Mouse (Mus musculus) thymus, postnatal 10 days (tissue): ENCODE data around the gene Capn1.

Source experiments
- DNase-seq, 2 experiments: peaks; one replicate each; pipeline ENCODE4 v3.0.0; 2021; ENCODE audit warnings: low spot score in 2 of 2

Capn1 gene

DNA sequence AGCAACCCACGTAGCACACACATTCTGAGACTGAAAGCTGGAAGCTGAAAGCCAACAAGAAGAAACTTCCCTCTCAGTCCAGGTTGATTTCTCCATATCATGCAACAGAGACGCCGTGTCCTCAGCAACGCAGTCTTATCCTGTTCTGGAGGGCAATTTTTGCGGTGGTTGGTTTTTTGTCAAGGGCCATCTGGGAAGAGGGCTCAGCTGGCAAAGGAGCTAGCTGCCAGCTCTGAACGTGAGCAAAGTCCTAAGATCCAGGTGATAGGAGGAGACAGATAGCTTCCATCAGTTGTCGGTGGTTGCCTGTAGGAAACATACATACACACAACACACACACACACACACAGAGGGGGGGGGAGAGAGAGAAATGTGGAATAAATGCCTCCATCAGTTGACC lies 22.6 kb upstream of the Capn1 start:
- no peak for DNase-seq

DNA sequence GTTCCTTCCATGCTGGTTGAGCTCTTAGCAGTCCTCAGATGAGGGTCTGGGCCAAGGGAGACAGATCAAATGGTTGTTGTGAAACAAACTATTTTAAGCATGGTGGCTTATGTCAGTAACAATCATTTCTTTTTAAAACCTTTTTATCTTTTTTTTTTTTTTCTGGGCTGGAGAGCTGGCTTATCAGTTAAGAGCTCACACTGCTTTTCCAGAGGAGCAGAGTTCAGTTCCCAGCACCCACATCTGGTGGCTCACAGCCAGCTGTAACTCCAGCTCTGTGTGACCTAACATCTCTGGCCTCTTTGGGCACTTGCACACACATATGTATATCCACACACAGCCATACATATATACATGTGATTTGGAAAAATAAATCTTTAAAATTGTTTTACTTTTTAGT lies 22.0 kb upstream of the Capn1 start:
- DNase-seq = no peak

DNA sequence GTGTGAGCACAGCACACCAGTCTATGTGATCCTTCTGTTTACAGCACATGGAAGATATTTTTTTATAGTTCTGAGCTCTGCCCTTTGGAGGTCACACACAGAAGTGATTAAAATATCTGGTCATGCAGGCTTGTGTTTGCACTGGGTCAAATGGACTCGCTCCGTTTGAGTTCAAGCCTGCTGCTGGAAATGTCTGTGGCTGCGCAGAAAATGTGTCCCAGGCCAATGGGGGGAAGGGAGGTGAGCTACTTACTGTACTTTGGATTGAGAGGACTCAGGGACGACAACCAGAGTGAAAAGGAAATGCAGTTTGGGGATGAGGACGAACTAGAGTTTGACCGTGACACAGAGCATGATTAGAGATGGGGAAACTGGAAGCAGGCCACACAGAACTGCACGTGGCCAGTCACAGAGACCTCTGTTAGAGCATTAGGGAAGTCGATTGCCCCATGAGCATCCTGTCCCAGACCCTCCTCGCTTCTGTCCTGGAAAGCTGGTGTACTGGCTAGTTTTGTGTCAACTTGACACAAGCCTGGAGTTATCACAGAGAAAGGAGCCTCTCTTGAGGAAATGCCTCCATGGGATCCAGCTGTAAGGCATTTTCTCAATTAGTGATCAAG lies 20.4 kb upstream of the Capn1 start:
- DNase-seq = no peak

DNA sequence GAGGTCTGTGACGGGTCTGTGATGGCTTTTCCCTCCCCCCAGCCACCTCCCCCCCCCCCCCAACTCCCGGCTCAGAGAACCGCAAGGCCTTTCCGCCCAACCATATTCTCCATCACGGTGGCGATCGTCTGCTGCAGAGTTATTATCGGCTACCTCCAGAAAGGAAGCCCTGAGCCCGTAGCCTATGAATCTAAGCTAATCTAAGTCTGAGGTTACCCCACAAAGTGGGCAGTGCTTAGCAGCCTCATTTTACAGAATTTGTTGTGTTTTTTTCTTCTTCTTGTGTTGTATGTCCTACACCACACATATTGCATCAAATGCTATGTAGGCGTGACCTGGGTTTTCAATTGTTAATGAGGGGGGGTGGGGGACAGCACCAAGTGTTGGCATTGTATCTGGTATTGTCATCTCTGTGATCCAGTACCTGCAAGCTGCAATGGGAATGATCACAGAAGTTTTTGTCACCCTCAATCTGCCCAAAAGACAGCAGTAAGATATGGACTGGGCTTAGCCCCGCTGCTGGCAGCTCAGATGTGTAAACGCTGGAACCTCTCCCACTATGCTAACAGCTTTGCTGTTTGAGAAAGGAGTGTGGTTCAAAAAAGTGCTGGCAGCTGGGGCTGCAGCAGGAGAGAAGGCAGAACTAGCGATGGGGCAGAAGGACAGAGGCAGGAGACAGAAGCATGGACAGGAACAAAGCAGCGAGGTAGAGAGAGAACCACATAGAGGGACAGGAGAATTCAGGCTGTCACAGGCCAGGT lies 15.0 kb upstream of the Capn1 start:
- no peak for DNase-seq

DNA sequence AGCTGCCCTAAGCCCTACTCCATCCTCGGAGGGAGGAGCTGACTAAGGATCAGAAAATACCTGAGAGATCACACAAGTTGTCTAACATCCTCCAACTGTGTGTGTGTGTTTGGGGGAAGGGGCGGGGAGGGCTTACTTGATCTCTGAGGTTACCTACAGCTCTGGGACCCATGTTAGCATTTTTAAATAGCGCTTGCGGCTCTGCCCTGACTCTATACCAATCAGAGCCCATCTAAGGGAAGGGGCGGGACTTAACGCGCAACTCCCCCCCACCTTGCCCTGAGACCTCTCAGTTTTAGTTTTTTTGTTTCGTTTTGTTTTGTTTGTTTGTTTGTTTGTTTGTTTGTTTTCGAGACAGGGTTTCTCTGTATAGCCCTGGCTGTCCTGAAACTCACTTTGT lies 13.7 kb upstream of the Capn1 start:
- DNase-seq = no peak

DNA sequence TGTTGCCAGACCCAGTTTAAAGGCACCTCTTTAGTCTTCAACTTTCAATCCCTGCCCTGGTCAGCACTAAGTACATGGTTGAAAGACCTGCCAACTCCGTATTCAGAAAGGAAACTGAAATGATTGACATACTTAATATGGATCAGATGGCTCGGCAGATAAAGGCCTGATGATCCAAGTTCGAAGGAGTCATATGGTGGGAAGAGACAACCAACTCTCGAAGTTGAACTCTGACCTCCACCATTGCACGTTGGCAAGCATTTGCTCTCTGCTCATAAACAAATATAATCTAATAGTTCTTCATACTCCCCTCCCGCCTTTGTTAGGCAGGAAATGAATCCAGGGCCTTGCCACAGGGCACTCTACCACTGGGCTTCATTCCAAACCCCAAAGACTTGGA lies 13.3 kb upstream of the Capn1 start:
- DNase-seq = no peak

DNA sequence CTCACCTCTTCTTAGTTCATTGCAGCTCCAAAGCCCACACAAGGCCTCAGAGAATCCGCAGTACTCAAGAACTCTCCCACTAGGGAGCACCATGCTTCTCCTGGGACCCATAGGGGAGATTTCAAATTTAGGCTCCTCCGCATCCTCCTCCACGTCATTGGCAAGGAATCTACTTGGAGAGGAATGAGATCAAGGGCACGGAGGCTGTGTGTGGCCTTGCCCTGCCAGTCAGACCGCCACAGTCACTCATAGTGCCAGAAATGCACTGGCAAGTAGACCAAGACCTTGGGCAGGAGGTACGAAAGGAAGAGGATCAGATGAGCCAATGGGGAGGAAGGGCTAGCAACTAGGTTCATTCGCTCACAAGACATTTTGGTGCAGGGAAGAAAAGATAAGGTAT lies 8.2 kb upstream of the Capn1 start:
- DNase-seq = no peak

DNA sequence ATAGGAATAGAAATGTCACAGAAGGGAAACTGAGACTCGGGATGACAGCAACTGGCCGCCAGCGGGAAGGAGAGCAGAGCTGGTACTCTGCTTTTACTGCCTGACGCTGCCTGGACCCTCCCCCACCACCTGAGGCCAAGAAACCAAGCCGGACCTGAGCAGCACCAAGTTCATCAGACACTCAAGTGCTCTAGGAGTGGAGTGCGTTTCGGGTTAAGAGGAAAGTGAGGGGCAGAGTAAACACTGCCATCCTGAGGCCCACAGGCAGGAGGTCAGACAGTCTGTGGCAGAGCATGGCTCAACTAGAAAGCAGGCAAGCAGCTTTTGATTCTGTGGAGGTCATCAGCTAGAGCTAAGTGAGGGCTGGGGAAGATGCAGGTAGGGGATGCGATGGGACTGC lies 7.4 kb upstream of the Capn1 start:
- no peak for DNase-seq

DNA sequence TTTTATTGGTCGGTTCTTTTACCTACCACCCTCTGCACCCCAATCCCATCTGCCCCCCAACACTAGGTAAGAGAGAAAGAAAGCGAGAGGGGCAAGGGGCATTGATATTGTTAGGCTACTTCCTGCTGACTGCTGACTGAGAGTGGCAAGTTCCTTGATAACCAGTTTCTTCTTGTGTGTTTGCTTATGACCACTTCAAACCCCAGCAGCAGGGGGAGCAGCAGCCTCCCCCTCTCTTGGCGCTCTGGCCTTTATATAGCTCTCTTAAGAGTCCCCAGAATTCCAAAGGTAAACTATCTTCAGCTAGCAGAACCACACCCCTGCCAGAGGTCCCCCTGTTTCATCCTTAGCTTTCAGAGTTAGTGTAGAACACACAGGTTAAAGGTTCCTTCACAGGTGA lies 4.6 kb upstream of the Capn1 start:
- no peak for DNase-seq

DNA sequence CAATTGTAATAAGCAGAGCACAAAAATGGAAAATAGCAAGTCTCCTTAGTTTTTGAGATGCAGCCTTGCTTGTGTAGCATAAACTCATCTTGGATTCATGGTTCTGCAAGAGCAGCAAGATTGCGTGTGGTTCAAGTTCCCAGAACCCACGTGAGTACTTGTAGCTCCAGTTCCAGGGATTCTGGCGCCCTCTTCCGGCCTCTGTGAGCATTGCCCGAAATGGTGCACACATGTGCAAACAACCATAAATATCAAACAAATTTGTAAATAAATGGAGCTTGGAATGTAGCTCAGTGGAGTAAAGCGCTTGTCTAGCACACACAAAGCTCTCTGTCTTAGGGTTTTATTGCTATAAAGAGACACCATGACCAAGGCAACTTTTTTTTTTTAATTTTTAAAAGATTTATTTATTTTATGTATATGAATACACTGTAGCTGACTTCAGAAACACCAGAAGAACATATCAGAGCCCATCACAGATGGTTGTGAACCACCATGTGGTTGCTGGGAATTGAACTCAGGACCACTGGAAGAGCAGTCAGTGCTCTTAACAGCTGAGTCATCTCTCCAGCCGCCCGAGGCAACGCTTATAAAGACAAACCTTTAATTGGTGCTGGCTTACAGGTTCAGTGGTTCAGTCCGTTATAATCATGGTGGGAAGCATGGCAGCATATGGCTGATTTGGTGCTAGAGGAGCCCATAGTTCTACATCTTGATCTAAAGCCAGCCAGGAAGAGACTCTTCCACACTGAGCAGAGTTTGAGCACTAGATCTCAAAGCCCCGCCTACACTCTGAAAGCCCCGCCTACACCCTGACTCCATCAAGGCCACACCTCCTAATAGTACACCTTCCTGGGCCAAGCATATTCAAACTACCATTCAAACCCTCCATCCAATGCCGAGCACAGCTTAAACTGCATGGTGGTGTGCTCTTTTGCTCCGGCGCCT lies 2.7 kb upstream of the Capn1 start:
- peak; percentile 75 to 88 for DNase-seq

DNA sequence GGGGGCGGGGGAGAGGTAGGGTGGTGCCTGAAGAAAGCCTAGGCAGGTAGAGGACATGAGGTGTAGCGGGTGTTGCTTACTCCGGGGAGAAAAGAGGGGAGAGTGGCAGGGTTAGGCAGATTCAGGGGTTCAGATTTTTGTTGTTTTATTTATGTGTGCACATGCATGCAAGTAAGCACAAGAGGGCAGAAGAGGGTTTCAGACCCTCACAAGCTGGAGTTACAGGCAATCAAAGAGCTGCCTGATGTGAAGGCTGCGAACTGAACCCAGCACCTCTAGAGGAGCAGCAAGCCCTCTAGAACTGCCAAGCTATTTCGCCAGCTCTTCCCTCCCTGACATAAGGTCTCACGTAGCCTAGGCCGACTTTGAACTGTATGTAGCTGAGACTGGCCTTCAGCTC lies 835 bp upstream of the Capn1 start:
- DNase-seq = no peak

DNA sequence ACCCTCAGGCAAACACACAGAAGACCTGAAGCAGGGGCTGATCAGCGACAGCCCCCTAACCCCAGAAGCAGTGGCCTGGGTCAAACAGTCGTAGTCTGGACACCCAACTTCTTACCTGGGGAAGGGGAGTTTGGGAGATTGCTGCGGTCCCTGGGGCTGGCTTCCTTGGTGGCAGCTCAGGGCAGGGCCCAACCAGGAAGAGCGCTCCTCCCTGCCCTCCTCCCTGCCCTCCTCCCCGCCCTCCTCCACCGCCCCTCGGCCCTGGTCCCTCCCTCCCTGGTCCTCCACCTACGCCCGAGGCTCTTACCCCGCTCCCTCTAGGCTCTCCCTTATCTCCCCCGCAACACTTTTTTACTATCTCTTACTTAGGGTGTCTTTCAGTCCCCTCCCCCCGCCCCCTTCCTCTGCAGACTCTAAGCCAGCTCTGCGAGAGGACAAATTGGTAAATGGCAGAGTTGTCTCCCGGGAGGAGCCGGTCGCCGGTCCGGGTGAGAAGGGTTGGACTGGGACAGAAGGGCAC lies 646 bp downstream of the Capn1 start:
- peak; percentile 31 to 56 for DNase-seq

DNA sequence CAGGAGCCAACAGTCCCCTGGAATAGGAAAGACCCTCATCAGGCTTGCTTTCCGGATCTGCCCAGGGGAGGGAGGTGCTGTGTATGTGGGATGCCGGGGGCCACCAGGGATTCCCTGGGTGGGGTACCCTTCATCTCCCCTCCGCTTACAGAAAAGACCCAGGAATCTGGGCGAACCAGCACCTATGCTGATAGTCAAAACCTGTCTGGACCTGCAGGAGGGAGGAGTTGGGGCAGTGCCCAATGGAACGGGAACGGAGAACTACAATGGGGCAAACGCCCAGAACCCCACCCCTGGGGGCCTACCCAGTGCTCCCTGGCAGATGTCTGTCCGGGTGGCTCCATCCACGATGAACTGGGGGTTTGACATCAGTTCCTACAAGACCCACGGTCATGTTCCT lies 2.0 kb downstream of the Capn1 start:
- no peak for DNase-seq

DNA sequence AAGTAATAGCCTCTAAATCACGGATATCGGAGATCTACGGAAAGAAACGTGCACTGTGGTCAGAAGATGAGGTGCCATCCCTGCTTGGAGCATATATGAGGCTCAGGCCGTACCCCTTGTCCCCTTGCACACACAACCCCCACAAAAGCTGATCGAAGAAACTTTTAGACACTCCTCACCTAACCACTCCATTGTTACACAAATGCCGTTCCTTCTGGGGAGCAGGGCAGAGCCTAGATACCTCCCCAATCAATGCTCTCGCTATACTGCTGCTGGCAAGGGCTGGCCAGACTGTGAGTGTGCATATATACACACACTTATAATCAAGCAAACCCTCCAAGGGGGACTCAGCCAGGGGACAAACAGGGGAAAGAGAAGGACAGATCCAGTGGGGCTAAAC lies 6.6 kb downstream of the Capn1 start:
- no peak for DNase-seq

DNA sequence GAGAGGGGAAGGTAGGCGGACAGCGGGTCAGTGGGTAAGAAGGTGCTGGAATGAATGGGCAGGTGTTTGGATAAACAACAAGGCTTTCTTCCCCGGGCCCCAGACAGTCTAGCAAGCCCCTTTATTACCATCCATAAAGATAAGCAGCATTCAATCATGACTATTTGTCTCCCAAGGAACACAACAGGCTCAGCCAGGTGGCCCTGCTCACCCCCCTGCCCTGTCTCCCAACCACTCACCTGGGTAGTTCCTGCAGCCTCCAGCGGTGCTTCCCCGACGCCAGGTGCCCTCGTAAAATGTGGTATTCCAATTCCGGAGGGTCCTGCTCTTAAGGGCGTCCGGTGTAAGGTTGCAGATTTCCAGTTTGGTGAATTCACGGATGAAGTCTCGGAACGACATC lies 8.7 kb downstream of the Capn1 start:
- no peak for DNase-seq

DNA sequence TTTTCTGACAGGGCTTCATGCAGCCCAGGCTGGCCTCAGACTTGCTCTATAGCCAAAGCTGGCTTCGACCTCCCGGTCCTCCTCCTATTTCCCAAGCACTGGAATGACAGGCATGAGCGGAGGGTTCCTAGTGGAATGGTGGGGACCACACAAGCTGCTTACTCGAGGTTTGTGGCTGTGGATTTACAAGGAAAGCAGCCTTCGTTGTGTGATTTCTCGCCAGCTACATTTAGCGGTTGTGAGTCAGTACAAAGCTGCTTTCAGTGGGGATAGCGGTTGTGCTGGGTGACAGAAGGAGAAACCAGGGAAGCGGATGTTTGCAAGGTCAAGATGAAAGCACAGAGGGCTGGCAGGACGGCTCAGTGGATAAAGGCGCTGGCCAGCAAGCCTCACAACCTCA lies 10.2 kb downstream of the Capn1 start:
- DNase-seq = no peak

DNA sequence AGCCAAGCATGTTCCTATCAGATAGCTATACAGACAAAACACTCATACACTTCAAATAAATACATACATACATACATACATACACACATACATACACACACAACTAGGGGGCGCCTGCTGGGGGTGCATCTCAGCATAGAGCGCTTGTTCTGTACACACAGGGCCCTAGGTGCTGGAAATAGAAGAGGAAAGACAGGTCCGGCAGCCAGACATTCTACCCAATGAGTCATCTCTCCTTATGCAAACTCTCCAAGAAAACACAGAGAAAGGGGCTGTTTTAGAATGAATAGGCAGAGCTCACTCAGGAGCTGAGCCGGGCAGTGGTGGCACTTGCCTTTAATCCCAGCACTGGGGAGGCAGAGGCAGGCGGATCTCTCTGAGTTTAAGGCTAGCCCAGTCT lies 15.7 kb downstream of the Capn1 start:
- DNase-seq = no peak

DNA sequence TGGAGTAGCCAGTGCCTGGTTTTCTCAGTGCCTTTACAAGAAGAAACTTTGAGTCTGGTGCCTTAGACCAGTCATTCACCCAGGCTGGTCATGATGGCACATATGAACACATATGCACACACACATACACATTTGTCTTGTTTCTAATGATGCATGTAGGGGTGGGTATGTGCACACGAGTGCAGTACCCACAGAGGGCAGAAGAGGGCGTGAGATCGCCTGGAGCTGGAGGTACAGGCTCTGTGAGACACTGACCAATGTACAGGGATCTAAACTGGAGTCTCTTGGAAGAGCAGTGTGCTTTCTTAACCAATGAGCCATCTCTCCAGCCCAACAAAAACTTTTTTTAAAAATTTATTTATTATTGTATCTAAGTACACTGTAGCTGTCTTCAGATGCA lies 17.5 kb downstream of the Capn1 start:
- no peak for DNase-seq

DNA sequence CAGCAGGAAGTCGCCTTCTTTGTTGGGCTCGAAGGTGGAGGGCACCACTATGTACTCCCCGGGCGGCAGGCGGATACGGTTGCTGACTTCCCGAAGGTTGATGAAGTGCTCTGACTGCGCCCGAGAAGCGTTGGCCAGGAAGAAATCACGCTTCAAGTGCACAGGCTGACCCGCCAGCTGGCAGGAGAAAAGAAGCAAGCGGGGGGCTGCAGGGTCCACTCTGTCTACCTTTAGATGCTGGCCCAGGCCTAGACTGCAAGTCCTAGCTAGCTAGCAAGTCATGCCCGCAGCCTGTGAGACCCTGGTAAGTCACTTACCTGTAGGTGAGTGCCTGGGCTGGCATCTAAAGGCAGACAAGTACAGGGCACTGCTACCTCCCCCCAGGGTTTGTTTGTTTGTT lies 21.0 kb downstream of the Capn1 start:
- DNase-seq = no peak

DNA sequence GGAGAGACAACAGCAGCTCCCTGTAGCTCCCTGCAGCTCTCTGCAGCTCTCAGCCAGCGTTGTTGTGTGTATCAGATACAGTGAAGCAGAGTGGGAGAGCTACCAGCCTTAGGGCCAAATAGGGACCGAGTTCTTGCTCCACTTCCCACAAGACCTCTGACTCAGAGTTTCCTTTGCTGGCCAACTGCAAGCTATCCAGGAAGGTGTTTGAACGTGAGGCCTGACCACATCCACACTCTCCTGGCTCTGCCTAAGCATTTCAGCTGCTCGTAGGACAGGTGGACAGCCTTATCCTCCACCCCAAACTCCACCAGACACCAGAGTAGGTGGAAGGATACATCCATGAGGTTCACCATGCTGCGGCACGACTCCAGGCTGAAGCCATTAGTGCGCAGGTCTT lies 23.7 kb downstream of the Capn1 start:
- DNase-seq = no peak

DNA sequence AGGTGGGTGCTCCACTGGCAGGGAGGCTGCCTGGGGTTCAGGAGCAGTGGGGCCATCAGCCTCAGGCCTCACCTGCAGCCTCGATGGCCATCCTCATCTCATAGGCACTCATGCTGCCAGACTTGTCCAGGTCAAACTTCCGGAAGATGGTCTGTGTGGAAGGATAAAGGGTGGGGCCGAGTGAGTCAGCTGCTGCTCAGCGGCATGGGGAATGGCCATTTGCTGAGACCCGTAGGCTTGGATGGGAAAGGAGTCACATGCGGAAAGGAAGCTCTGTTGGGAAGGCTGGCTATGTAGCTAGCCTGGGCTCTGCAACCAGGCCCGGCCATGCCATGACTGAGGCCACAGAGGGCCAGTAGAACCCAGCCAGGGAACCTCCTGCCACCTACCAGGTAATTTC lies 24.2 kb downstream of the Capn1 start:
- DNase-seq = no peak

DNA sequence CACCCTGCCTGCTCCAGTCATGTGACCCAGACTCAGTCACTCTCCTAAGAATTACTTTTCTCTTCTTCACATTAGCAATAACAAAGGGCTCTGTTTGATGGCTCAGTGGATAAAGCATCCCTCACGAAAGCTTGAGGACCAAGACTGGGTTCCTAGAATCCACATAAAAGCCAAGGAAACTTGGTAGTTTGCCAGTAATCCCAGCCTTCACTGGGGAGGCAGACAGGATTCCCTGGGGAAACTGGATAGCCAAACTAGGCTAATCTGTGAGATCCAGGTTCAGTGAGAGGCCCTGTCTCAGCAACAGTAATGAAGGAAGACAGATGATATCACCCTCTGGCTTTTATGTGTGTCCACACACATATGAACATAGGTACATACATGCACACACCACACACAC lies 24.8 kb downstream of the Capn1 start:
- no peak for DNase-seq

DNA sequence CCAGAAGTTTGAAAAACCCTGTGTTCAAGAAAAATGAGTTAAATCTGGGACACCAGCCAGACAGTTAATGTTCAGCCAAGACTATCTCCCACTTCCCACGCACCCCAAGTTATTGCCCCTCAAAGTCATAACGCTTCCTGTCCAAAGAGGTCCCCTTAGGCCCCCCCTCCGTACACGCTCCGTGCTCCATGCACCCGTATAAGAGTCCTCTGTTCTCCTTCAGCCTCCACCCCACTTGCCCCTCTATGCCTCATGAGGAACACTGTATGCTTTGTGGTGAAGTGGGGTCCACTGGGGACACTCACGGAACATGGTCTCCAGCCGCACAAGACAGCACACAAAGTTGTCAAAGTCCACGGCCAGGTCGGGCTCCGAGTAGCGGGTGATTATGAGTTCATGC lies 25.7 kb downstream of the Capn1 start:
- no peak for DNase-seq
